In genomic region chr5:74277712-74278111, GRCm38 (mm10) we compare ENCODE assay signal across 8 mouse cellular contexts.
DNase-seq lines count a peak whose midpoint lies in the region; ATAC-seq and TF ChIP-seq lines count a peak whose summit lies in the region.

No protein-coding gene starts in this region.

- H3K36me3 ChIP-seq in liver, embryonic 12.5 days, result no peaks in the 10 kb centered on the region
- H3K36me3 ChIP-seq in embryonic facial prominence, embryonic 10.5 days (replicated peaks), result no peaks in the 10 kb centered on the region
- no peaks in the 10 kb centered on the region for H3K36me3 ChIP-seq in limb, embryonic 10.5 days
- no peaks in the 10 kb centered on the region for H3K36me3 ChIP-seq in midbrain, postnatal 0 days (ENCODE audit: insufficient read depth, low read length)

- H3K4me1 ChIP-seq in liver, embryonic 12.5 days, result 0 out of 2 replicates have a peak, but pooled peaks cover 2% of the 10 kb centered on the region
- peaks cover 19% of the 10 kb centered on the region; the same call in 1 of the 2 replicates for H3K4me1 ChIP-seq in embryonic facial prominence, embryonic 10.5 days
- H3K4me1 ChIP-seq in limb, embryonic 10.5 days, result peaks cover 18% of the 10 kb centered on the region
- no peaks in the 10 kb centered on the region; the same call in 1 of the 2 replicates for H3K4me1 ChIP-seq in midbrain, postnatal 0 days (ENCODE audit: insufficient read depth, low read length)

- H3K4me3 ChIP-seq in liver, embryonic 12.5 days, result no peak overlapping the region
- H3K4me3 ChIP-seq in embryonic facial prominence, embryonic 10.5 days, result no peak overlapping the region
- H3K4me3 ChIP-seq in limb, embryonic 10.5 days, result no peak overlapping the region
- H3K4me3 ChIP-seq in midbrain, postnatal 0 days (ENCODE audit: low read depth, low read length), result no peak overlapping the region

- peak; percentile 82 for DNase-seq in liver
- peak; percentile 91 for DNase-seq in embryonic facial prominence, embryonic 10.5 days (ENCODE audit: low spot score)
- peak; percentile 86 to 95 for DNase-seq in heart, adult 18-20 months
- DNase-seq in kidney, adult 18-20 months, result peak; percentile 92
- peak; percentile 93 for DNase-seq in limb, embryonic 10.5 days (ENCODE audit: low spot score)
- DNase-seq in midbrain, postnatal 0 days (ENCODE audit: low spot score), result peak; percentile 95
- peak; percentile 46 to 51 for DNase-seq in spleen, postnatal 36 days (ENCODE audit: low spot score in 2 of 2)

- 4% methylated on average over 3 of the region's 3 CpGs for WGBS in liver, embryonic 12.5 days (ENCODE audit: insufficient replicate concordance)
- 10% methylated on average over 3 of the region's 3 CpGs for WGBS in embryonic facial prominence, embryonic 10.5 days
- WGBS in limb, embryonic 10.5 days, result 9% methylated on average over 3 of the region's 3 CpGs
- 7% methylated on average over 3 of the region's 3 CpGs for WGBS in midbrain, postnatal 0 days

- no peaks in the 10 kb centered on the region for H3K9me3 ChIP-seq in liver, embryonic 12.5 days (replicated peaks)
- no peaks in the 10 kb centered on the region for H3K9me3 ChIP-seq in embryonic facial prominence, embryonic 10.5 days
- H3K9me3 ChIP-seq in limb, embryonic 10.5 days (replicated peaks), result no peaks in the 10 kb centered on the region
- H3K9me3 ChIP-seq in midbrain, postnatal 0 days (ENCODE audit: low read length), result no peaks in the 10 kb centered on the region

- no peak overlapping the region for H3K4me2 ChIP-seq in liver, embryonic 12.5 days
- no peak overlapping the region for H3K4me2 ChIP-seq in midbrain, postnatal 0 days (ENCODE audit: low read depth, low read length, poor library complexity, severe bottlenecking)

- H3K9ac ChIP-seq in liver, embryonic 12.5 days, result no peak overlapping the region
- no peak overlapping the region for H3K9ac ChIP-seq in midbrain, postnatal 0 days (replicated peaks; ENCODE audit: low read length, poor library complexity, severe bottlenecking)

- H3K27ac ChIP-seq in liver, embryonic 12.5 days, result no peak overlapping the region
- no peak overlapping the region for H3K27ac ChIP-seq in embryonic facial prominence, embryonic 10.5 days (replicated peaks)
- peak overlapping the region; percentile 75; the same call in 1 of the 2 replicates for H3K27ac ChIP-seq in limb, embryonic 10.5 days
- H3K27ac ChIP-seq in midbrain, postnatal 0 days (ENCODE audit: low read depth, low read length), result no peak overlapping the region

- H3K27me3 ChIP-seq in liver, embryonic 12.5 days (replicated peaks), result no peaks in the 10 kb centered on the region; the same call in 1 of the 2 replicates
- peaks cover 12% of the 10 kb centered on the region for H3K27me3 ChIP-seq in embryonic facial prominence, embryonic 10.5 days (replicated peaks; ENCODE audit: low read depth, poor library complexity, severe bottlenecking)
- H3K27me3 ChIP-seq in limb, embryonic 10.5 days (ENCODE audit: low read depth, poor library complexity, severe bottlenecking), result peaks cover 4% of the 10 kb centered on the region; the same call in 1 of the 2 replicates
- H3K27me3 ChIP-seq in midbrain, postnatal 0 days (ENCODE audit: insufficient read depth, low read length), result no peaks in the 10 kb centered on the region

- TF ChIP-seq CTCF in midbrain, postnatal 0 days (IDR thresholded peaks at IDR 0.05), result peak; percentile 99

- no peak for ATAC-seq in liver, embryonic 12.5 days
- peak; percentile 82 for ATAC-seq in midbrain, postnatal 0 days (ENCODE audit: low FRiP score)
